Mouse (Mus musculus) ES-E14 (cell line): ENCODE data around the gene Pigb. TPM values are rescaled to one million over a fixed set of nuclear protein-coding genes. Genes with fewer than 3 reads are reported as not detected.

Experiments used
- DNase-seq: peaks from one replicate; pipeline ENCODE4 v3.0.0-alpha.2; 2013; ENCODE audit warnings: low read depth, low spot score
- H3K27ac ChIP-seq: 2 replicates; pipeline ENCODE4 v1.5.1; 2012; ENCODE audit warnings: low read depth, mild to moderate bottlenecking, low read length, moderate library complexity, mixed read lengths; ENCODE audit not compliant: poor library complexity, insufficient read depth, severe bottlenecking
- H3K36me3 ChIP-seq: 2 replicates; pipeline ENCODE4 v1.6.1; 2012; ENCODE audit warnings: mild to moderate bottlenecking, low read length, moderate library complexity, mixed read lengths; ENCODE audit not compliant: control insufficient read depth, poor library complexity, insufficient read depth, severe bottlenecking
- H3K4me1 ChIP-seq, 2 experiments: fragments of 150-350 bp in 1 of 2; sonication (generic) in 1 of 2; 2 replicates each; pipeline ENCODE4 v1.6.1; 2012; ENCODE audit warnings: low read length in 2 of 2, mild to moderate bottlenecking in 1 of 2, mixed read lengths in 1 of 2; ENCODE audit not compliant: control insufficient read depth in 2 of 2, insufficient read depth in 2 of 2, poor library complexity in 1 of 2
- H3K4me3 ChIP-seq, 2 experiments: fragments of 150-350 bp in 1 of 2; sonication (generic) in 1 of 2; 2 replicates each; pipeline ENCODE4 v1.5.1; 2012; ENCODE audit warnings: low read length in 2 of 2, low read depth in 1 of 2, mild to moderate bottlenecking in 1 of 2, mixed read lengths in 1 of 2; ENCODE audit not compliant: insufficient read depth in 1 of 2, poor library complexity in 1 of 2, severe bottlenecking in 1 of 2
- H3K9ac ChIP-seq: 2 replicates; pipeline ENCODE4 v1.6.1; 2012; ENCODE audit warnings: low read depth, mild to moderate bottlenecking, low read length, mixed read lengths; ENCODE audit not compliant: poor library complexity, insufficient read depth, severe bottlenecking
- H3K9me3 ChIP-seq: fragments of 150-350 bp; sonication (generic); 2 replicates; pipeline ENCODE4 v1.6.1; 2012; ENCODE audit warnings: low read depth, mild to moderate bottlenecking, low read length; ENCODE audit not compliant: control insufficient read depth, insufficient read depth
- CHD2 ChIP-seq: IDR thresholded peaks from 2 replicates; pipeline ENCODE4 v1.6.1; 2014; ENCODE audit warnings: mild to moderate bottlenecking, low read depth, low read length, inconsistent platforms
- HCFC1 ChIP-seq: IDR thresholded peaks from 2 replicates; pipeline ENCODE4 v1.6.1; 2012; ENCODE audit warnings: low read length, inconsistent platforms, borderline replicate concordance; ENCODE audit not compliant: insufficient read depth
- MAFK ChIP-seq: IDR thresholded peaks from 2 replicates; pipeline ENCODE4 v1.6.1; 2014; ENCODE audit warnings: mild to moderate bottlenecking, low read depth, low read length, inconsistent platforms; ENCODE audit not compliant: insufficient read depth
- ZC3H11A ChIP-seq: IDR thresholded peaks from 2 replicates; pipeline ENCODE4 v1.6.1; 2012; ENCODE audit warnings: low read depth, mild to moderate bottlenecking, inconsistent platforms, low read length, borderline replicate concordance
- ZNF384 ChIP-seq: IDR thresholded peaks from 2 replicates; pipeline ENCODE4 v1.6.1; 2012; ENCODE audit warnings: low read depth, low read length, inconsistent platforms
- in situ Hi-C, 2 experiments: fragments of 600-800 bp; cut with MboI; formaldehyde crosslinking; loops; one replicate each; pipeline ENCODE4 v1.15.1; 2025; ENCODE audit warnings: low sequenced_read_pairs in 2 of 2, inconsistent platforms in 1 of 2; ENCODE audit not compliant: unreplicated experiment in 2 of 2
- total RNA-seq: library from RNA; depleted of rRNA; stranded (reverse); fragments of 300-350 nt; gene quantifications from 2 replicates; pipeline ENCODE4 v1.2.3, GENCODE M21; 2012; rRNA removed

The Pigb gene
- total RNA-seq, result 14.9 and 18.0 TPM in 2 replicates

DNA sequence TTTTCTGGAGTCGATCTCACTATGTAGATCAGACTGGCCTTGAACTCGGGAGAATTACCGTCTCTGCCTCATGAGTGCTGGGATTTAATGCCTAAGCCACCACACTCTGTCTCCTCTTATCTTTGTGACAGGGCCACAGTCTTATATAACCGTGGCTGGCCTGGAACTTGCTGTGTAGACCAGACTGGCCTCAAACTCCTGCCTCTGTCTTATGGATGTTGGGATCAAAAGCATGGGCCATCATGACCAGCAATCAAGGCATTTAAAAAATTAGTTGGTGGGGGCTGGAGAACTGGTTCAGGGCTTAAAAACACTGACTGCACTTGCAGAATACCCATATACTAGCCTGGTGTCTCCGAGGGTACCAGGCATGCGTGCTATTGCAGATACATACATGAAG, at the start of gene Pigb:
Pigb (minus strand) TSS at position 299 of the 400 bp plus-strand sequence.
- Histone ChIP-seq H3K9ac (peak within 1 kb of the TSS; percentile 92), H3K4me3 (peak within 1 kb of the TSS; percentile 72 to 88), H3K27ac (peak within 1 kb of the TSS; percentile 51; the same call in 1 of the 2 replicates), H3K4me1 (no peaks in the 10 kb centered on the region; a peak in 1 of 4 replicates), H3K36me3 (peaks cover 5% of the 10 kb centered on the region; the same call in 1 of the 2 replicates), H3K9me3 (no peaks in the 10 kb centered on the region)
- DNase-seq, result no peak
- in situ Hi-C loops, result no loop called here
- TF ChIP-seq ZNF384, result no peak
- TF ChIP-seq MAFK, result no peak
- no peak for TF ChIP-seq ZC3H11A
- no peak for TF ChIP-seq CHD2
- TF ChIP-seq HCFC1, result no peak

DNA sequence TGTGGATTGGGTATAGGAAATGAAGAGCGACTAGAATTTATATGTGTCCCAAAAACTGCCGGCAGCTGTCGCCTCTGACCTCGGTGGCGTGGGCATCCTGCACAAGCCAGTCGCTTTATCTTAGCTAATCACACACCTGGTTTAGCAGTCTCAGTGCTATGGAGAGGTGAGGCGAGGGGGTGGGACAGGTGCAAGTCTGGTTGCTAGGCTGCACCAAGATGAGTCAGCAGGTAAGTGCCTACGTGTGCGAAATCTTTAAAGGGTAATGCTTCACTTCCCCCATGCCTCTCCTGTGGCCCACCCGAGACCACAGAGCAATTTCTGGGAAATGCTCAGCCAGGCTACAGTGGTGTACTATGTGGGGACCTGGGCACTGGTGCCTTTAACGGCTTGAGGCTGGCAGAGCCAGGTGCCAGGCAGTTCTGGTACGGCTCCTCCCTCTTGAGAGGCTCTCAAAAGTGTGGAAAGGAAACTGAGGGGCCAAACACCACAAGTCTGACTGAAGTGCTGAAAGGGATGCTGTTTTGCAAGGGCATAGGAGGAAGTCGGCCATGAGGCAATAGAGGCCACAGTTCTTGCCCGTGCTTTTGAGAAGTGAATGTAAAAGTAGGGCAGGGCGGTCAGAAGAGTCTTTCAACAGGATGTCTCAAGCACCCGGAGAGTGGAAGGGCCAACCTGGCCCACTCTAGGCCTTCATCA, 49.2 kb upstream of the Pigb start:
- H3K9me3 ChIP-seq, result no peaks in the 10 kb centered on the region
- TF ChIP-seq ZC3H11A, result no peak
- TF ChIP-seq ZNF384, result no peak
- no peak for TF ChIP-seq HCFC1
- TF ChIP-seq MAFK, result peak; percentile 68
- no peak for TF ChIP-seq CHD2
- H3K9ac ChIP-seq, result no peak overlapping the region
- H3K27ac ChIP-seq, result no peak overlapping the region
- DNase-seq, result no peak
- H3K4me3 ChIP-seq, result no peak overlapping the region
- peaks cover 4 to 42% of the 10 kb centered on the region in 2 experiments; a peak in 3 of 4 replicates for H3K4me1 ChIP-seq
- H3K36me3 ChIP-seq, result no peaks in the 10 kb centered on the region; the same call in 1 of the 2 replicates
- in situ Hi-C loops, result no loop called here

GRCm38 (mm10) chr9:73087581-73087980, 47.4 kb upstream of the Pigb start:
- no peak overlapping the region for H3K9ac ChIP-seq
- no peak overlapping the region for H3K27ac ChIP-seq
- H3K4me3 ChIP-seq, result no peak overlapping the region
- TF ChIP-seq ZC3H11A (no peak), HCFC1 (no peak), MAFK (no peak), CHD2 (no peak), ZNF384 (no peak)
- in situ Hi-C loops, result no loop called here
- no peaks in the 10 kb centered on the region for H3K9me3 ChIP-seq
- no peaks in the 10 kb centered on the region; the same call in 1 of the 2 replicates for H3K36me3 ChIP-seq
- DNase-seq, result no peak
- H3K4me1 ChIP-seq, result peaks cover 0 to 36% of the 10 kb centered on the region in 2 experiments; a peak in 2 of 4 replicates

- no peak for DNase-seq
- in situ Hi-C loops, result no loop called here
- H3K4me1 ChIP-seq, result peaks cover 1 to 39% of the 10 kb centered on the region in 2 experiments; a peak in 3 of 4 replicates
- TF ChIP-seq MAFK (no peak), ZNF384 (no peak), ZC3H11A (no peak), CHD2 (no peak), HCFC1 (no peak)
- no peak overlapping the region for H3K27ac ChIP-seq
- H3K9ac ChIP-seq, result no peak overlapping the region
- no peaks in the 10 kb centered on the region; the same call in 1 of the 2 replicates for H3K36me3 ChIP-seq
- H3K9me3 ChIP-seq, result no peaks in the 10 kb centered on the region
- no peak overlapping the region for H3K4me3 ChIP-seq
These were observed 46.9 kb upstream of the Pigb start for GRCm38 (mm10) chr9:73087121-73087520.
